10 mouse cellular contexts compared by ENCODE assay signal in the genomic region with DNA sequence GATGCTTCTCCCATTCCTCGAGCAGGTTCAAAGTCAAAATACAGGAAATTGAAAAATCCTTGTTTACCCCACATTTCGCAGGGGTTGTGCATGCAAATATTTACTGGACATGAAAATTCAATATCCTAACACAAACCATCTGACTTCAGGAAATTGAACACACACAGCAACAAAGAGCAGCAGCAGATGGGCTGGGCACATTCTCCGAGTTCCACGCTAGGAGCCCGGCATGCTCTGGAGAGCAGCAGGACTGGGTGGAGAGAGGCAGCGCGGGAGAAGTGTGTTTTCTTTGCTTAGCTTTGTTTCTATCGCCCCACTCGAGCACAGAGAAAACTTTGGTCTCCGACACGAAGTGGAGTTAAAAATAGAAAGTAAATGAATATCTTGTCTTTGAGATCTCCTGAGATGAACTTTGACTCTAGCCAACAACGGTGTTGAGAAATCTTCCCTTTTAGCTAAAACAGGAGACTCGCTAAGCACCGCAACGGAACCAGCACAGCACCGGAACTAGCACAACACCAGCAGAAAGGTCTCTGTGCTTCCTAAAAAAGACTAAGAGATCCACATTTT.
DNase-seq lines count a peak whose midpoint lies in the region; ATAC-seq and TF ChIP-seq lines count a peak whose summit lies in the region.
"Had no signal": no experiment of that assay in that cellular context is flagged by ENCODE, and none has a peak within 500 bp of the region (broad histone marks: within the 10 kb centered on the region; RNA-seq: fewer than 3 reads in every experiment).

No protein-coding gene starts in this region.

- H3K27me3 ChIP-seq in liver, adult 2 months (ENCODE audit: control insufficient read depth, insufficient read depth, low read length) = no peaks in the 10 kb centered on the region
- no peaks in the 10 kb centered on the region for H3K27me3 ChIP-seq in liver, embryonic 12.5 days (replicated peaks)
- no peaks in the 10 kb centered on the region for H3K27me3 ChIP-seq in embryonic facial prominence, embryonic 15.5 days
- no peaks in the 10 kb centered on the region for H3K27me3 ChIP-seq in limb, embryonic 13.5 days
- H3K27me3 ChIP-seq in stomach, embryonic 14.5 days (ENCODE audit: control insufficient read depth, insufficient read depth, low read length) = no peaks in the 10 kb centered on the region
- H3K27me3 ChIP-seq: midbrain, embryonic 15.5 days had no signal

- H3K9ac ChIP-seq in liver, adult 2 months (ENCODE audit: low read depth, low read length) = peak overlapping the region; percentile 38; the same call in 1 of the 2 replicates
- H3K9ac ChIP-seq in liver, embryonic 12.5 days = no peak overlapping the region
- H3K9ac ChIP-seq in embryonic facial prominence, embryonic 15.5 days = no peak overlapping the region
- H3K9ac ChIP-seq in limb, embryonic 13.5 days = no peak overlapping the region
- no peak overlapping the region for H3K9ac ChIP-seq in stomach, embryonic 14.5 days (replicated peaks; ENCODE audit: low read depth, low read length)
- H3K9ac ChIP-seq: midbrain, embryonic 15.5 days had no signal

- H3K36me3 ChIP-seq in liver, adult 2 months (ENCODE audit: control insufficient read depth, insufficient read depth, low read length) = no peaks in the 10 kb centered on the region
- H3K36me3 ChIP-seq in liver, embryonic 12.5 days = no peaks in the 10 kb centered on the region
- H3K36me3 ChIP-seq in embryonic facial prominence, embryonic 15.5 days = no peaks in the 10 kb centered on the region
- no peaks in the 10 kb centered on the region for H3K36me3 ChIP-seq in limb, embryonic 13.5 days
- H3K36me3 ChIP-seq in stomach, embryonic 14.5 days (ENCODE audit: control insufficient read depth, insufficient read depth, low read length) = no peaks in the 10 kb centered on the region
- H3K36me3 ChIP-seq: midbrain, embryonic 15.5 days had no signal

- H3K4me3 ChIP-seq in liver, adult 2 months (ENCODE audit: insufficient read depth, low read depth, low read length) = peak overlapping the region; percentile 67
- no peak overlapping the region for H3K4me3 ChIP-seq in liver, embryonic 12.5 days
- H3K4me3 ChIP-seq in embryonic facial prominence, embryonic 15.5 days (replicated peaks) = no peak overlapping the region
- no peak overlapping the region for H3K4me3 ChIP-seq in limb, embryonic 13.5 days
- no peak overlapping the region for H3K4me3 ChIP-seq in stomach, embryonic 14.5 days (ENCODE audit: low read depth, low read length)
- H3K4me3 ChIP-seq: midbrain, embryonic 15.5 days had no signal

- H3K4me2 ChIP-seq in liver, embryonic 12.5 days = no peak overlapping the region
- H3K4me2 ChIP-seq in embryonic facial prominence, embryonic 15.5 days (replicated peaks) = peak overlapping the region; percentile 24; the same call in 1 of the 2 replicates
- H3K4me2 ChIP-seq in limb, embryonic 13.5 days (replicated peaks) = no peak overlapping the region
- no peak overlapping the region for H3K4me2 ChIP-seq in stomach, embryonic 14.5 days (replicated peaks; ENCODE audit: low read depth, low read length)
- H3K4me2 ChIP-seq: midbrain, embryonic 15.5 days had no signal

- no peak for TF ChIP-seq CTCF in liver, adult 2 months (IDR thresholded peaks at IDR 0.05; ENCODE audit: low read depth, low read length)

- no peaks in the 10 kb centered on the region for H3K9me3 ChIP-seq in liver, embryonic 12.5 days (replicated peaks)
- no peaks in the 10 kb centered on the region for H3K9me3 ChIP-seq in embryonic facial prominence, embryonic 15.5 days (replicated peaks)
- H3K9me3 ChIP-seq in limb, embryonic 13.5 days = no peaks in the 10 kb centered on the region
- no peaks in the 10 kb centered on the region for H3K9me3 ChIP-seq in stomach, embryonic 14.5 days (ENCODE audit: control insufficient read depth, low read depth, low read length)
- H3K9me3 ChIP-seq: midbrain, embryonic 15.5 days had no signal

- ATAC-seq in liver, embryonic 12.5 days = no peak
- ATAC-seq in embryonic facial prominence, embryonic 15.5 days (ENCODE audit: insufficient number of reproducible peaks, low FRiP score, low TSS enrichment, low read depth) = peak; percentile 63; the same call in 1 of the 2 replicates
- ATAC-seq in limb, embryonic 13.5 days (ENCODE audit: low FRiP score, low read depth) = no peak
- ATAC-seq in stomach, embryonic 14.5 days (ENCODE audit: insufficient number of reproducible peaks, insufficient read depth, low FRiP score, low read depth) = no peak
- ATAC-seq: activated CD4-positive, CD25-positive, alpha-beta regulatory T cell, adult 4 months; midbrain, embryonic 15.5 days had no signal

- no peak for TF ChIP-seq POLR2A in liver, adult 2 months (IDR thresholded peaks at IDR 0.05; ENCODE audit: extremely low read depth, insufficient read depth, low read length)

- 20% methylated on average over 16 of the region's 16 CpGs for WGBS in liver, adult 2 months
- 77% methylated on average over 16 of the region's 16 CpGs for WGBS in liver, embryonic 12.5 days (ENCODE audit: insufficient replicate concordance)
- WGBS in embryonic facial prominence, embryonic 15.5 days = 44% methylated on average over 16 of the region's 16 CpGs
- 69% methylated on average over 16 of the region's 16 CpGs for WGBS in limb, embryonic 13.5 days
- 54% methylated on average over 16 of the region's 16 CpGs for WGBS in stomach, embryonic 14.5 days

- H3K27ac ChIP-seq in liver, adult 2 months (replicated peaks; ENCODE audit: insufficient read depth, low read depth, low read length) = peak overlapping the region; percentile 70
- H3K27ac ChIP-seq in liver, embryonic 12.5 days = no peak overlapping the region
- H3K27ac ChIP-seq in embryonic facial prominence, embryonic 15.5 days (replicated peaks) = peak overlapping the region; percentile 79
- H3K27ac ChIP-seq in limb, embryonic 13.5 days = peak overlapping the region; percentile 4; the same call in 1 of the 2 replicates
- 0 out of 2 replicates have a peak overlapping the region, but pooled peaks have one; percentile 21 for H3K27ac ChIP-seq in stomach, embryonic 14.5 days (ENCODE audit: low read length)
- H3K27ac ChIP-seq: midbrain, embryonic 15.5 days had no signal

- peaks cover 4% of the 10 kb centered on the region; the same call in 1 of the 2 replicates for H3K4me1 ChIP-seq in liver, adult 2 months (ENCODE audit: control insufficient read depth, insufficient read depth, low read length)
- no peaks in the 10 kb centered on the region for H3K4me1 ChIP-seq in liver, embryonic 12.5 days
- H3K4me1 ChIP-seq in embryonic facial prominence, embryonic 15.5 days = peaks cover 6% of the 10 kb centered on the region; the same call in 1 of the 2 replicates
- H3K4me1 ChIP-seq in limb, embryonic 13.5 days = no peaks in the 10 kb centered on the region
- H3K4me1 ChIP-seq in stomach, embryonic 14.5 days (ENCODE audit: control insufficient read depth, insufficient read depth, low read length) = no peaks in the 10 kb centered on the region
- H3K4me1 ChIP-seq: midbrain, embryonic 15.5 days had no signal

- peak; percentile 86 for DNase-seq in liver, adult 2 months (ENCODE audit: extremely low read depth, low read depth, low spot score)
- no peak for DNase-seq in layer of hippocampus, adult 9-10 months (ENCODE audit: low spot score)
- DNase-seq in urinary bladder, adult 2 months (ENCODE audit: low spot score) = no peak
- no peak for DNase-seq in ovary, postnatal 14 days (ENCODE audit: low spot score)

- no peaks in the 10 kb centered on the region for H3K79me2 ChIP-seq in liver, adult 2 months (ENCODE audit: control insufficient read depth, insufficient read depth, low read length)
